9 mouse cellular contexts compared by ENCODE assay signal in the genomic region with DNA sequence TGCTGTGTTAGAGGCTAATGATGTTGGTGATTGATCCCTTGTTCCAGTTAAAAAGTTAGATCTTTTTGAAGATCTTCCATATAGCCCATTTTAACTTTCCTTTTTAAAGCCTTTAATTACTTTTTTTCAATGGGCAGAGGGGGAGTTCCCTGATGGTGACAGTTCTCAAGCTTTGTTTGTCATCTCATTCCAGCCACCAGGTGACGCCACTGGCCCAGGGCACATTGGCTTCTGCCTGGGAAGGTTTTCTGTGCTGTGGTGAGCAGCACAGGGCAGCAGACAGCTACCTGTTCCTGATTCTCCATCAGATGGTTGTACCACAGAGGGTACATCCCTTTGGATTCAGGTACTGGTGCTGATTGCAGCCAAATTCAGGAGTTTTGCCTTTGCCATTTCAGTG. TPM values are rescaled to one million over a fixed set of nuclear protein-coding genes. Genes with fewer than 3 reads are reported as not detected.
DNase-seq lines count a peak whose midpoint lies in the region; ATAC-seq and TF ChIP-seq lines count a peak whose summit lies in the region.
"Had no signal": no experiment of that assay in that cellular context is flagged by ENCODE, and none has a peak within 500 bp of the region (broad histone marks: within the 10 kb centered on the region; RNA-seq: fewer than 3 reads in every experiment).

No protein-coding gene starts in this region.

- no peak overlapping the region for H3K9ac ChIP-seq in neural tube, embryonic 15.5 days (replicated peaks)
- H3K9ac ChIP-seq in liver, adult 2 months (ENCODE audit: low read depth, low read length), result no peak overlapping the region
- H3K9ac ChIP-seq: heart, embryonic 13.5 days had no signal

- no peak overlapping the region for H3K27ac ChIP-seq in neural tube, embryonic 15.5 days (replicated peaks)
- no peak overlapping the region for H3K27ac ChIP-seq in liver, adult 2 months (replicated peaks; ENCODE audit: insufficient read depth, low read depth, low read length)
- H3K27ac ChIP-seq: heart, embryonic 13.5 days had no signal

- no peaks in the 10 kb centered on the region for H3K27me3 ChIP-seq in neural tube, embryonic 15.5 days (replicated peaks)
- no peaks in the 10 kb centered on the region for H3K27me3 ChIP-seq in liver, adult 2 months (ENCODE audit: control insufficient read depth, insufficient read depth, low read length)
- H3K27me3 ChIP-seq: heart, embryonic 13.5 days had no signal

- peaks cover 4% of the 10 kb centered on the region; the same call in 1 of the 2 replicates for H3K4me1 ChIP-seq in neural tube, embryonic 15.5 days
- peaks cover 3% of the 10 kb centered on the region; the same call in 1 of the 2 replicates for H3K4me1 ChIP-seq in liver, adult 2 months (ENCODE audit: control insufficient read depth, insufficient read depth, low read length)

- H3K79me2 ChIP-seq in liver, adult 2 months (ENCODE audit: control insufficient read depth, insufficient read depth, low read length), result peaks cover 6% of the 10 kb centered on the region; the same call in 1 of the 2 replicates

- TF ChIP-seq POLR2A in liver, adult 2 months (IDR thresholded peaks at IDR 0.05; ENCODE audit: extremely low read depth, insufficient read depth, low read length), result no peak

- no peaks in the 10 kb centered on the region for H3K36me3 ChIP-seq in neural tube, embryonic 15.5 days
- H3K36me3 ChIP-seq in liver, adult 2 months (ENCODE audit: control insufficient read depth, insufficient read depth, low read length), result peaks cover 26% of the 10 kb centered on the region

- H3K9me3 ChIP-seq in neural tube, embryonic 15.5 days (replicated peaks), result no peaks in the 10 kb centered on the region
- H3K9me3 ChIP-seq: heart, embryonic 13.5 days had no signal

- H3K4me3 ChIP-seq in neural tube, embryonic 15.5 days (replicated peaks), result no peak overlapping the region
- H3K4me3 ChIP-seq in liver, adult 2 months (ENCODE audit: insufficient read depth, low read depth, low read length), result no peak overlapping the region
- H3K4me3 ChIP-seq: heart, embryonic 13.5 days had no signal

- no peak overlapping the region for H3K4me2 ChIP-seq in neural tube, embryonic 15.5 days
- H3K4me2 ChIP-seq: heart, embryonic 13.5 days had no signal

- DNase-seq in neural tube, embryonic 10.5 days (ENCODE audit: extremely low spot score, low spot score), result peak; percentile 53
- DNase-seq in embryo, embryonic 11.5 days (ENCODE audit: low read depth, low spot score), result peak; percentile 32
- DNase-seq in induced T-regulatory cell, adult 2 months (ENCODE audit: low read depth), result peak; percentile 87
- no peak for DNase-seq in liver, adult 2 months (ENCODE audit: extremely low read depth, low read depth, low spot score)
- DNase-seq in right cerebral cortex, adult 18-20 months, result peak; percentile 45

- peak; percentile 87 for TF ChIP-seq CTCF in liver, adult 2 months (IDR thresholded peaks at IDR 0.05; ENCODE audit: low read depth, low read length)

- WGBS in neural tube, embryonic 15.5 days, result 20% methylated on average over 1 of the region's 1 CpGs
- 29% methylated on average over 1 of the region's 1 CpGs for WGBS in liver, adult 2 months

- no peak for ATAC-seq in neural tube, embryonic 15.5 days (ENCODE audit: low FRiP score)
- peak; percentile 50 for ATAC-seq in activated CD4-positive, CD25-positive, alpha-beta regulatory T cell, adult 4 months
- no peak for ATAC-seq in erythroblast, adult 5-6 weeks (replicated peaks; ENCODE audit: low FRiP score, poor library complexity, severe bottlenecking)

RNA-seq across cellular contexts. Expression of gene Riox2, which starts 3.2 kb away (rescaled TPM):
- 15.4 and 19.9 TPM in 2 replicates for polyA plus RNA-seq in neural tube, embryonic 15.5 days (2015; fragmentation: Nextera tagmentation; extraction: Ambion mirVana)
- 10 to 100 TPM; 81.2 to 94.4 TPM for polyA plus RNA-seq in activated CD4-positive, CD25-positive, alpha-beta regulatory T cell, adult 4 months (2017; shearing (Covaris generic))
- 11.8 and 14.2 TPM in 2 replicates for total RNA-seq in liver, adult 2 months (2014; rRNA removed)
- 4.4 and 5.1 TPM in 2 replicates for polyA plus RNA-seq in liver, adult 2 months (2012; rRNA removed)
- total RNA-seq in erythroblast, adult 5-6 weeks (2015; ENCODE audit: low replicate concordance), result 2.5 and 10.2 TPM in 2 replicates
- 8.6 and 12.8 TPM in 2 replicates for total RNA-seq in erythroblast, adult 5-6 weeks (2017; ENCODE audit: low replicate concordance)
